Comparison of ENCODE assay signal across 7 mouse cellular contexts in the genomic region with DNA sequence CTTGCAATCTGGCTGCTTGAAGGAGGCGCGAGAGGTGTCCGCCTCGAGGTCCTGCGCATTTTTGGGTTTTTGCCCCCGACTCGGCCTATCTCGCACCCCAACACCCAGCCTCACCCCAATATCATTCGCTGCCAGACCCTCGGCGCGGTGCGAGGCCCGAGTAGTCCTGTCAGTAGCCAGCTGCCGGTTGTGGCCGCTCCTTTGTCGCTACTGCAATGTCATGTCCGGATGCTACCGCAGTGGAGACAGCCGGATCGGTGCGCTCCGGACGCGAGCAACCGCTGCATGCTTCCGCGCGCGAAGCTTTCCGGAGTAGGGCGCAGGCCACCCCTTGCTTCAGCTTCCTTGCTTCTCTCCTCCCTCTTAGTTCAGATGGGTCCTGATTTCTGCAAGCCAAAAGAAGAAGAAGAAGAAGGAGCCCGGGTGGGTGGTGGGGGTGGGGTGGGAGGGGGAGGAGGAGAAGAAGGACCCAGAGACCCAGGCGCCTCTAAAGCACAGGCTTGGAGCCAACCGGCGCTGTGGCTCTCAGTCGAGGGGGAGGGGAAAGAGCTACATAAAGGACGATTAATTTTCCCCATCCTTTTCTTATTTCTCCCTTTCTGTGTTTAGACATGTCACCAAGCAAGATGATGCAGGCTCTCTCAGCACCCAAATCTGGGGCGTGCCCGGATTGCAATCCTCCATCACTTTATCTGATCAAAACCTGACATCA. TPM values are rescaled to one million over a fixed set of nuclear protein-coding genes. Genes with fewer than 3 reads are reported as not detected.
DNase-seq lines count a peak whose midpoint lies in the region; ATAC-seq and TF ChIP-seq lines count a peak whose summit lies in the region.

No protein-coding gene starts in this region.

- peak overlapping the region; percentile 75 for H3K9ac ChIP-seq in limb, embryonic 14.5 days (ENCODE audit: low read depth, low read length, severe bottlenecking)
- H3K9ac ChIP-seq in midbrain, embryonic 13.5 days (replicated peaks) = peak overlapping the region; percentile 97

- peak; percentile 28 for DNase-seq in adrenal gland, postnatal 25 days
- peak; percentile 48 for DNase-seq in gastrocnemius, postnatal 25 days
- peak; percentile 31 for DNase-seq in induced T-regulatory cell, adult 2 months (ENCODE audit: low read depth)
- DNase-seq in limb, embryonic 14.5 days (ENCODE audit: low spot score) = peak; percentile 52
- DNase-seq in spleen, adult 18-20 months = peak; percentile 51 to 59

- peak overlapping the region; percentile 89 for H3K27ac ChIP-seq in cortical plate, adult 2 months (ENCODE audit: insufficient read depth, low read length)
- H3K27ac ChIP-seq in limb, embryonic 14.5 days (replicated peaks; ENCODE audit: low read depth, low read length) = no peak overlapping the region
- peak overlapping the region; percentile 93 for H3K27ac ChIP-seq in midbrain, embryonic 13.5 days

- H3K9me3 ChIP-seq in limb, embryonic 14.5 days (ENCODE audit: control insufficient read depth, low read length) = no peaks in the 10 kb centered on the region
- H3K9me3 ChIP-seq in midbrain, embryonic 13.5 days = no peaks in the 10 kb centered on the region

- TF ChIP-seq CTCF in cortical plate, adult 2 months (IDR thresholded peaks at IDR 0.05; ENCODE audit: extremely low read depth, insufficient read depth, low read length) = no peak

- peak; percentile 32; the same call in 1 of the 2 replicates for ATAC-seq in limb, embryonic 14.5 days (ENCODE audit: low FRiP score, low read depth)
- peak; percentile 66 for ATAC-seq in midbrain, embryonic 13.5 days

- TF ChIP-seq POLR2A in cortical plate, adult 2 months (IDR thresholded peaks at IDR 0.05; ENCODE audit: extremely low read depth, insufficient read depth, low read length) = peak; percentile 44; the same call in 1 of the 2 replicates
- TF ChIP-seq POLR2A in limb, embryonic 14.5 days (IDR thresholded peaks at IDR 0.05; ENCODE audit: borderline replicate concordance, extremely low read depth, insufficient read depth, insufficient read length) = no peak

- peaks cover 7% of the 10 kb centered on the region for H3K4me1 ChIP-seq in cortical plate, adult 2 months (ENCODE audit: control insufficient read depth, insufficient read depth, low read length)
- peaks cover 4% of the 10 kb centered on the region; the same call in 1 of the 2 replicates for H3K4me1 ChIP-seq in limb, embryonic 14.5 days (ENCODE audit: control insufficient read depth, insufficient read depth, low read length)
- peaks cover 20% of the 10 kb centered on the region for H3K4me1 ChIP-seq in midbrain, embryonic 13.5 days (replicated peaks)

- peak overlapping the region; percentile 98 for H3K4me2 ChIP-seq in limb, embryonic 14.5 days (replicated peaks; ENCODE audit: low read depth, low read length, severe bottlenecking)
- H3K4me2 ChIP-seq in midbrain, embryonic 13.5 days (replicated peaks) = peak overlapping the region; percentile 62

- 1% methylated on average over 40 of the region's 40 CpGs for WGBS in limb, embryonic 14.5 days
- 1% methylated on average over 40 of the region's 40 CpGs for WGBS in midbrain, embryonic 13.5 days

- H3K4me3 ChIP-seq in cortical plate, adult 2 months (ENCODE audit: insufficient read depth, low read length) = peak overlapping the region; percentile 99
- H3K4me3 ChIP-seq in limb, embryonic 14.5 days (replicated peaks; ENCODE audit: low read length) = peak overlapping the region; percentile 71
- peak overlapping the region; percentile 81 for H3K4me3 ChIP-seq in midbrain, embryonic 13.5 days (replicated peaks)

- H3K27me3 ChIP-seq in limb, embryonic 14.5 days (ENCODE audit: control insufficient read depth, insufficient read depth, low read length) = no peaks in the 10 kb centered on the region
- H3K27me3 ChIP-seq in midbrain, embryonic 13.5 days = no peaks in the 10 kb centered on the region

- H3K36me3 ChIP-seq in limb, embryonic 14.5 days (ENCODE audit: control insufficient read depth, insufficient read depth, low read length) = no peaks in the 10 kb centered on the region
- 0 out of 2 replicates have a peak, but pooled peaks cover 5% of the 10 kb centered on the region for H3K36me3 ChIP-seq in midbrain, embryonic 13.5 days

RNA-seq across cellular contexts. Expression of gene Tnfrsf21, which starts 1.1 kb away (rescaled TPM):
- total RNA-seq in adrenal gland, postnatal 25 days (2021) = 2.7 and 3.4 TPM in 2 replicates
- 58.9 and 60.1 TPM in 2 replicates for polyA plus RNA-seq in cortical plate, adult 2 months (2012; rRNA removed)
- total RNA-seq in gastrocnemius, postnatal 25 days (2021) = 10 to 100 TPM; 17.9 to 23.1 TPM
- polyA plus RNA-seq in limb, embryonic 14.5 days (2012; rRNA removed) = 25.0 and 31.6 TPM in 2 replicates
- polyA plus RNA-seq in limb, embryonic 14.5 days (2014; fragmentation: Nextera tagmentation; extraction: Ambion mirVana) = 24.5 and 25.5 TPM in 2 replicates
- 45.6 and 46.1 TPM in 2 replicates for polyA plus RNA-seq in midbrain, embryonic 13.5 days (2015; fragmentation: Nextera tagmentation; extraction: Ambion mirVana)
